Mouse (Mus musculus) c-Kit-negative CD71-positive TER-119-positive erythroid progenitor cells, embryonic 14.5 days (primary cell): ENCODE results near the gene Gprc6a.

Experiments
- DNase-seq: peaks from one replicate; pipeline ENCODE4 v3.0.0-alpha.2; 2013; ENCODE audit warnings: low read depth, low spot score

The Gprc6a gene

GRCm38 (mm10) chr10:51631411-51632136 lies at the start of gene Gprc6a:
TSS of gene Gprc6a (minus strand) at chr10:51631461.
- no peak for DNase-seq

DNA sequence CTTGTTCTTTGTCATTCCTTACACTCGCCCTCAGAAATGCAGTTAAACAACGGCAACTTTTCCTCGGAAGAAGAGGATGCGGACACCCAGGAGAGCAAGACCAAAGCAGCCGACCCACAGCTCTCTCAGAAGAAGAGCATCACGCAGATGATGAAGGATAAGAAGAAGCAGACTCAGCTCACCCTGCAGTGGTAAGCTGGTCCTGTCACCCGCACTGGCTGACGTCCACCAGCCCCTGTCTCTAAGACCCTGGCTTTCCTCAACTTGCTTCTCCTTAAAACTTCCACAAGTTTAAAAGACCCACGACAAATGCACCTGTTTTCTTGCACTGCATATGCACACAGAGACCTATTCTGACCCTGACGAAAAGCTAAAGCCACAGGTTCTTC lies 47.0 kb upstream of the Gprc6a start:
- no peak for DNase-seq

DNA sequence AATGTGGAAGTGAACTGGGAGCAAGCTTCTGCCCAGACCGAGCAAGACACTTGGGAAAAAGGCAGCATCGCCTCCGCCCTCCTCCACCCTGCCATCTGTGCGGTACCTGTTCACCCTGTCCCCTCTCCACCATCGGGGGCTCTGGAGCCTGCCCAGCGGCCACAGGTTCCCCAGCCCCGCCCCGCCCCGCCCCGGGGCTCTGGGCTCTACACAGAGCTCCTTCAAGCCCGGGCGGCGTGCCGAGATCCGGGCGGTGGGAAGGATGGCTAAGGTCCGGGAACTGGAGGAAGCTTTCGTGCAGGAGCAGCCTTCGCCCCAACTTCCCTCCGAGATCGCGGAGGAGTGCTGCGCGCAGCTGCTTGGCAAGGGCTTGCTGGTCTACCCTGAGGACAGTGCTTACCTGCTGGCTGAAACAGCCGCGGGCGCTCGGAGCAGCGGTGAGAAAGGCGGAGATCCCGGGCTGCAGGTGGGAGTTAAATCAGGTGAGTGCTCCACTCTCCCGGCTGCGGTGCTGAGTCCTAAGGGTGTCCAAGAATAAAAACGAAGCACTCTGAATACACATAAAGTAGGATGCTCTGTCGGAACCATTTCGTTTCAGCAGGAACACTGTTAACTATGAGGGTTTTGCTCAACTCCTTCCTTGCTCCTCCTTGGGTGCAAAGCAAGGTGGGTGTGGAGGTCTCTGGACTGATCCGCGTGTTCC lies 46.4 kb upstream of the Gprc6a start, which contains the start of gene Rfx6:
Rfx6 (plus strand) TSS at position 209 of the 703 bp plus-strand sequence.
- DNase-seq = no peak

- no peak for DNase-seq
These were observed 41.0 kb upstream of the Gprc6a start for GRCm38 (mm10) chr10:51672082-51672779.

DNA sequence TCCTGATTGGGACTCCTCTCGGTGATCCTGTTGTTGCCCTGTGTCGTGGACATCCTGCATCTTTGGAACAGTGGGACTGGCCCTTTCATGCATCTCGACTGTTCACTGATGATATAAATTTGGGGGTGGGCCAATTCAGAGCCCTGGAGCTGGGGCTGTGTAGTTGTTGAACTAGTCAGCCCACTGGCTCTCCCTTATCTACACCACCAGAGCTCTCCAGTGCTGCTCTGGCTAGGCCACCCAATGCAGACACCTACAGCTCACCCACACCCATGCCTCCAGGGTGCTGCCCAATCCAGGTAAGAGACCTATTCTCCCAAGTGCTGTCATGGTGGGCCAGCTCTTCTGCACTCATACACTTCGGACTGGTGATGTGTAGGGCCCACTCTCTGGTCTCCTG lies 40.3 kb upstream of the Gprc6a start:
- no peak for DNase-seq

- no peak for DNase-seq
These were observed 38.1 kb upstream of the Gprc6a start for GRCm38 (mm10) chr10:51669334-51669733.

DNA sequence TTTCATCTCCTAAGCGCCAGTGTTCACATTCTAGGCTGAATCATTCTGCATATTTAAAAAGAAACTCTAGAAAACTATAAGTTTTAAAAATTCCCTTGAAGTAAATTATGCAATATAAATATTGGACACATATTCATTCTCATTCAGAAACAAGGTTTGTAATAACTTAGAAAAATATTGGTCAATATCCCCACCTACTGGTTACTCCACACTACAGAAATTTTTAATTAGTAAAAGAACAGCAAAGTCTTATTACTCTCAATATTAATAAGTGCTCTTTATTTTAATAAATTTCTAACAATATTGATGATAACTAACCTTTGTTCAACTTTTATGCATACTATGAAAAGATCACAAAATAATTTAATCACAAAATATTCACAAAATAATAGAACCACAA lies 26.1 kb upstream of the Gprc6a start:
- DNase-seq = no peak

- no peak for DNase-seq
These were observed 18.4 kb upstream of the Gprc6a start for GRCm38 (mm10) chr10:51649506-51650221.

DNA sequence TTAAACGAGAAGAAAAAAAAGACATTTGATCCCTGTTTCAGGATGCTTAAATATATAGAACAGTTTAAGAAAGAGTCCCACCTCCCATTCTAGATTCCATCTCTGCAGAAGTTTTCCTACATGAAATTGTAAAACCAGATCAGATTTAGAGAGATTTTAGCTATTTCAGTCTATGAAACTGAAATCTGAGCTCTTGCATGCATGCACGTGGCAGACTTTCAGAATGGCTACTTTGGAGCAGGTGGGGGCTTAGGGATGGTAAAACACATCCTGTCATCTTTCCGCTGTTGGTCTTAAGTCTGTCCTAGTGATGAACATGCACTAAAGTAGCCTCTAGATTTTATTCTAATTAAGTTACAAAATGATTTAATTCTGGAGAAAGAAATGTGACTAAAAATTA lies 10.1 kb downstream of the Gprc6a start:
- no peak for DNase-seq

GRCm38 (mm10) chr10:51620126-51620525 lies 11.1 kb downstream of the Gprc6a start:
- no peak for DNase-seq

DNA sequence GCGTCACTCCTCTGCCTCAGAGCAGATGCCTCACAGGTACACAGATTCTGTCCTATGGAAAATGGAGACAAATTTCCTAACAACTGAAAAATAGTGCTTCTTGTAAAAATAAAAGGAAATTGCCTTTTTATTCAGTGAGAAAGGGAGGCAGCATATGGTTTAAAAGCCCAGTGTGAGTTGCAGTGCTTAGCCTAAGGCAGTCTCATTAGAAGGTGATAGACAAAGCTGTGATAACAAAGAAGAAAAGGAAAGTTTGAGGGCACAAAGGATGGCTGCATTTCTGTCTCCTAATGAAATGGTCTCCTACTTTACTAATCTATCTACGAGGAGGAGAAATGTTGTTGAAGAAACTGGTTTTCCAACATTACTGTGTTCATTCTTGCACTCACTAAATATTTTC lies 12.7 kb downstream of the Gprc6a start:
- no peak for DNase-seq

GRCm38 (mm10) chr10:51614826-51615590 lies 16.3 kb downstream of the Gprc6a start:
- DNase-seq = no peak

DNA sequence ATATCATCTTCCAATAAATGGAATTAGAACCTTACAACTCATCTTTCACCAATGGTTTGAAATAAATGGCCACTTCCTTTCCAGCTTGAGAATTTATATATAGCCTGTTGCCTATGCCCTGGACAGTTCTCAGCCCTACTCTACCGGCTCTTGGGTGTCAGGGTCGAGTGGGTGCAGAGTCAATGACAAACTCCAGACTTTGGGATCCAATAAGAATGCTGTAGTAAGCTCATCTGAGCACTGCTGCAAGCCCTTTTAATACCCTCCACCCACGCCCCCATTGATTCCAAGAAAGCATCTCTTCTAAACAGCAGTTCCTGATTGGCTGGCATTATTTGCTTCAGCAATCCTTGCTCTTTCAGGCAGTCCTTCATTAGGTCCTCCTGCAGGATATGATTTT lies 17.8 kb downstream of the Gprc6a start:
- no peak for DNase-seq

- DNase-seq = no peak
These were observed 19.1 kb downstream of the Gprc6a start for GRCm38 (mm10) chr10:51611969-51612682.

DNA sequence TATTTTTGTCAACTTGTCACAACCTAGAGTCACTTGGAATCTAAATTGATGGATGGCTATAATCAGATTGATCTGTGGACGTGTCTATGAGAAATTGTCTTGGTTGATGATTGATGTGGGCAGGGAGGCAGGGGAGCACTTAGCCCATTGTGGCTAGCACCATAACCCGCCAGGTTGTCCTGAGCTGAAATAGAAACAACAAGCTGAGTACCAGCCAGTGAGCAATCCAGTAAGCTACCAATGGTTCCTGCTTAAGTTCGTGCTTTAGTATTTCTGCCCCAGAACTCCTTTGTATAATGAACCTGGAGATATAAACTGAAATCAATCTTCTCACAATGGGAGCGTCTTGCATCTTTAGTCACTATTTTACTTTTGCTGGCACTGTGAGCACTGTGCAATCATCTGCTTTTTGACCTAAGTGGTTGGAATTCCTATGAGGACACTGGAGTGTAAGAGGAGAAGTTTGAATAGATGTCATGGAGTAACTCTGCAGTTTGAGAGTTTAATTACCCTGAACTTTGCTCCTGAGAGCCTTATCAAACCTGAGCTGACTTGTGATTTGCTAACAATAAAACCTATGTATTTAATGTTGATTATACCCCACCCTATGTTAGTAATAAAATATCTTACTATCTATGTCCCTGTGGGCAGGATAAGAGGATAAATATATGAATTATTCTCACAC lies 21.4 kb downstream of the Gprc6a start:
- no peak for DNase-seq

DNA sequence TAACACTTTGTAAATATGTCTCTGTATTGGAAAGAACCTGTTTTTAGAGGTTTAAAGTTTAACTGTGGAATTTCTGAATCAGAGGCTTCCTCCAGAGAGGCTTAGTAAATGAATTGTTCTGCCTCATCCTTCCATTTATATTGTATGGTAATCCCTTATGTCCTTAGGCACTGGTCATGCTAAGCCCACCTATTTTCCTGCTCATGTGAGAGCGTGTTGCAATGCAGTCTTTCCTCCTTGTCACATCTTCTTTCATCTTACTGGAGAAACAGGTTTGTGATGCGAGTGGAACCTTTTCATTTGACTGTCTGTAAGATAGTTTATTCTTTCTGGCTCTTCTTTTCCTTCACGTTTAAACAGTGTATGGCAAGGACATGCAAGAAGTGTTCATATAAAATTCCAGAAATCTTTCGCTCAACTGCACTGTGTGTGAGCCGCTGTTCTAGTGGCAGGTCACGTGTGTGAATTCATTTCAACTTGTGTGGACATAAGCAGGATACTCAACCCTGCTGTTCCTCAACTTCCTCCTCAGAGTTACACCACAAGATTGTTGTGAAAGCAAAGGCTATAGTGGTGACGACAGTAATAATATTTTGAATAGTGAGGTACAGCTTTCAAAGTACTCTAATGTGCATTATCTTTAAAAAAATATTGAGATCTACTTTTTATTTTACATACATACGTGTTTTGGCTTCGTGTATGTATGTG lies 34.2 kb downstream of the Gprc6a start:
- DNase-seq = no peak

GRCm38 (mm10) chr10:51595001-51595931 lies 36.0 kb downstream of the Gprc6a start:
- no peak for DNase-seq

DNA sequence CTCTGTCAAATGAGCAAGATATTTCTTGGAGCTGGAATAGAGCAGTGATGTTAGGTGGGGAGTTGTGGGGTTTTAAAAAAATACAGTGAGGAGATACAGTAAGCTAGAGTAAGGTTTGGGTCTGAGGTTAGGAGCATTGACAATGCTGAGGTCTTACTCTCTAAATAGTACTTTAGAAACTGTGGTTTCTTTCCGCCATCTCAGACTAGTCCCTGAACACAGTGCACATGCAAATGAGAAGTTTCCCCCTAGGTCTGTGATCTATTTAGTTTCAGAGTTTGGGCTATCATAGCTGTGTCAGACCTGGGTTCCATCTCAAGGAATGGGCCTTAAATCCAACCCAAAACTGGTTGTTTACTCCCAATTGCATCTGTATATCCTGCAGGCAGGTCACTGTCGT lies 39.7 kb downstream of the Gprc6a start:
- DNase-seq = no peak
